Mouse (Mus musculus): ENCODE data around the gene Arl4d.
"Not testable (repeated sequence)": the region's sequence is repeated elsewhere in the genome, so short reads cannot be mapped to it uniquely, and the experiment has no call there.

DNA sequence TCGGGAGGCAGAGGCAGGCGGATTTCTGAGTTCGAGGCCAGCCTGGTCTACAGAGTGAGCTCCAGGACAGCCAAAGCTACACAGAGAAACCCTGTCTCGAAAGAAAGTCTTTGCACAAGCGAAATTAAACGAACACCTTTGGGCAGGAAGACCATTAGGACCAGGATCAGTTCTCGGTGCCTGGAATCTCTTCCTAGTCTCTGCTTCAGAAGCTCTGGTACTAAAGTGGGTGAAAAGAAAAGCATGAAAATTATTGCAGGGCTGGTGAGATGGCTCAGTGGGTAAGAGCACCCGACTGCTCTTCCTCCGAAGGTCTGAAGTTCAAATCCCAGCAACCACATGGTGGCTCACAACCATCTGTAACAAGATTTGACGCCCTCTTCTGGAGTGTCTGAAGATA, 18.2 kb upstream of the Arl4d start:
- not testable (repeated sequence) for TF ChIP-seq CTCF (conservative IDR thresholded peaks at IDR 0.05; ENCODE audit: insufficient read depth, insufficient read length, low read depth, low read length); POLR2A (IDR thresholded peaks at IDR 0.05; ENCODE audit: low read depth, low read length)
